Mouse (Mus musculus) CD4-positive, CD25-positive, alpha-beta regulatory T cell, adult 2 months (primary cell): ENCODE results near the gene Ap4b1.
"Not testable (repeated sequence)": the region's sequence is repeated elsewhere in the genome, so short reads cannot be mapped to it uniquely, and the experiment has no call there.

Experiments used
- DNase-seq: peaks from one replicate; pipeline ENCODE4 v3.0.0-alpha.2; 2012; ENCODE audit warnings: low read depth, low spot score

Gene Ap4b1

GRCm38 (mm10) chr3:103799507-103799906 lies 9.8 kb upstream of the Ap4b1 start:
- DNase-seq, result no peak

- DNase-seq, result peak; percentile 74
These were observed 7.4 kb upstream of the Ap4b1 start for GRCm38 (mm10) chr3:103801631-103802531.

- DNase-seq, result peak; percentile 29
These were observed 6.5 kb upstream of the Ap4b1 start for GRCm38 (mm10) chr3:103802861-103803260.

- no peak for DNase-seq
These were observed 3.6 kb upstream of the Ap4b1 start for GRCm38 (mm10) chr3:103805671-103806070.

- no peak for DNase-seq
These were observed 455 bp downstream of the Ap4b1 start for GRCm38 (mm10) chr3:103809799-103810150.

GRCm38 (mm10) chr3:103810967-103811366 lies 1.6 kb downstream of the Ap4b1 start:
- DNase-seq, result no peak

GRCm38 (mm10) chr3:103827548-103827947 lies 18.2 kb downstream of the Ap4b1 start:
- DNase-seq, result peak; percentile 61

- peak; percentile 33 for DNase-seq
These were observed 19.7 kb downstream of the Ap4b1 start for GRCm38 (mm10) chr3:103829036-103829435.

- peak; percentile 57 for DNase-seq
These were observed 21.4 kb downstream of the Ap4b1 start for GRCm38 (mm10) chr3:103830681-103831080.

- no peak for DNase-seq
These were observed 21.8 kb downstream of the Ap4b1 start for GRCm38 (mm10) chr3:103831146-103831545.

- no peak for DNase-seq
These were observed 23.1 kb downstream of the Ap4b1 start, which contains the start of gene Bcl2l15 for GRCm38 (mm10) chr3:103832426-103832825. Gene Bcl2l15, plus strand, starts transcription at chr3:103832601.

GRCm38 (mm10) chr3:103834001-103834400 lies 24.7 kb downstream of the Ap4b1 start:
- DNase-seq, result no peak

GRCm38 (mm10) chr3:103835272-103835950 lies 26.1 kb downstream of the Ap4b1 start:
- no peak for DNase-seq

- DNase-seq, result peak; percentile 52
These were observed 26.6 kb downstream of the Ap4b1 start for GRCm38 (mm10) chr3:103835951-103836310.

GRCm38 (mm10) chr3:103836453-103836852 lies 27.1 kb downstream of the Ap4b1 start:
- no peak for DNase-seq

- no peak for DNase-seq
These were observed 30.4 kb downstream of the Ap4b1 start for GRCm38 (mm10) chr3:103839711-103840110.

- not testable (repeated sequence) for DNase-seq
These were observed 30.9 kb downstream of the Ap4b1 start for GRCm38 (mm10) chr3:103840195-103840594.

GRCm38 (mm10) chr3:103840946-103841345 lies 31.6 kb downstream of the Ap4b1 start:
- DNase-seq, result not testable (repeated sequence)

GRCm38 (mm10) chr3:103850644-103851363 lies 41.5 kb downstream of the Ap4b1 start:
- DNase-seq, result peak; percentile 67

- DNase-seq, result peak; percentile 65
These were observed 42.2 kb downstream of the Ap4b1 start for GRCm38 (mm10) chr3:103851481-103851880.

GRCm38 (mm10) chr3:103851882-103852281 lies 42.6 kb downstream of the Ap4b1 start:
- DNase-seq, result peak; percentile 50
